Mouse (Mus musculus) thymus, postnatal 36 days (tissue): ENCODE data around the gene Nell2.

ENCODE experiments used
- DNase-seq, 2 experiments: peaks; one replicate each; pipeline ENCODE4 v3.0.0; 2022; ENCODE audit warnings: mixed read lengths in 2 of 2

Nell2 gene

GRCm38 (mm10) chr15:95081654-95082053, 446.7 kb downstream of the Nell2 start:
- no peak for DNase-seq

GRCm38 (mm10) chr15:95075356-95075755, 453.0 kb downstream of the Nell2 start:
- no peak for DNase-seq

DNA sequence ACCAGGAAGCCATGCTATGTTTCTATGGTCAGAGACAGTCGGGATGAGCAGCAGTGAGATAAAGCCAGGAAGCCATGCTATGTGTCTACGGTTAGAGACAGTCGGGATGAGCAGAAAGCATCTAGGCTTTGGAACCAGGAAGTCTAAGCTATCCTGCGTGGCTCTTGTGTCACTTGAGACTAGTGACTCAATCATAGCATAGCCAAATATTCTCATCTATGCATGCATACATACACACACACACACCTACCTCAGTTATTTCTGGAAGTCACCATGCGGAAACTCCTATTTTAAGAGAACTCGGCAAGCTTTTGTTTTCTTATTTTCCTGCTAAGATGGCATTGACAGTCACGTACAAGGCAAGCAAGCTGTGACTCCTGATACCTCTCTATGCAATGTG, 457.5 kb downstream of the Nell2 start:
- DNase-seq: no peak

DNA sequence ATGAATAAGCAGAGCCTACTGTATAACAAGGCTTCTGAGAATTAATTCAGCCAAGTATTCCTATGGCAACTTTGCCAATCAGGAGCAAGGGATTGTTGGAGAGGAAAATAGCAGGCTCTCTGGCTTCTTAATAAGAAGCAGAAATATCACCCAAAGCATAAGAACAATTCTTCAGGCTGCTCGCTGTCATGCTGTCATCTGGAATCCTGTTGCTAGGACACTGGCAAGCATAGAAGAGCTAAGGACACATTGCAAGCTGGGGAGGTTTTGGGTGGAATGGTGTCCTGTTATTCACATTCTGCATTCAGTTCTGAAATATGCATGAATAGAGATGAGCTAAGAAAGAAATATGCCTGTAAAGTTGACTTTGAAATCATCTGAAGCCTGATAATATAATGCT, 459.6 kb downstream of the Nell2 start:
- DNase-seq: no peak

DNA sequence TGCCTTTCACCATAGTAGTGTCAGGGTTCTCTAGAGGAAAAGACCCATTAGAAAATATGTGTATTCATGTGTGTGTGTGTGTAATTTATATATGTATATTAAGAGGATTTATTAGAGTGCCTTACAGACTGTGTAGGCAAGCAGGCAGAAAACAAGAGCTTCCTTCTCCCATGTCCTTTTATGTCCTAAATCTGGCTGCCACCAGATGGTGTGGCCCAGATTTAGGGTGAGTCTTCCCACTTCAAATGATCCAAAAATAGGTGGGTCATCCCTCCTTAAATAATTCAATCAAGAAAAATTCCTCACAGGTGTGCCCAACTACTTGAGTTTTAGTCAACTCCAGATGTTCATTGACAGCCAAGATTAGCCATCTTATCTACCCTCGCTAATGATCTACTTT, 460.3 kb downstream of the Nell2 start:
- no peak for DNase-seq

GRCm38 (mm10) chr15:95055081-95055650, 473.2 kb downstream of the Nell2 start:
- DNase-seq: no peak

GRCm38 (mm10) chr15:95049171-95049729, 479.1 kb downstream of the Nell2 start:
- DNase-seq: no peak

DNA sequence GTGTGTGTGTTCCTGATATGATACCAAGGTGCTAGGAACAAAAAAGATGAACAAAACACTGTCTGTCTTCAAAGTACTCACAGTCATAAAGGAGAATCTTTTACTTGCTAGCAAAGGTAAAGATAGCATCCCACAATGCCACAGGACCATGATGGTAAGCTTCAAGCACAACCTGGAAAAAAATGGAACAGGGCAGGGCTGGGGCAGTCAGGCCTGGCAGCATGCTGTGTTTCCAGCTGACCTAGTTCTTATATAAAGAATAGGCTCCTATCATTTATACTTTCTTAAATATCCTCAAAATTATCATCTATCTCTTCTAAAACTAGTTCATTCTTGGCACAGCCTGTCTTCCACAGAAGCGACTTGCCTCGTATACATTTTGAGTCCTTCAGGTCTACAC, 480.9 kb downstream of the Nell2 start:
- DNase-seq: no peak

DNA sequence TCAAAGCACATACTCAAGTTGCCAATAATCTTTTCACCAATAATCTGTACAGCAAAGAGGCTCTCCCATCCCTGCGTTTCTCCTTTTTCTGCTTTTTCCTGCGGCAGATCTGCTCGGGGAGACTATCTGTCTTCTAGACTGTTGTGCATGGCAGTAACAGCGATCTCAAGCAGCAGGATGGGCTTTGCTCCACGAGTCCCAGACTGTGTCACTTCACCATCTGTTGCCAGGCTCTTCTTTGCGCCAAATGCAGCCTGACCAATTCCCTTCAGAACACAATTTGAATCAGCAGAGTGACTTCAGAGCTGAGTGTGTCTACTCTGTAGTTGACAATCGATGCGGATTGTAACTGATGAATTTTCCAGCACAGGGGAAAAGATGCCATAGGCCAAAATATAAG, 484.3 kb downstream of the Nell2 start:
- DNase-seq: no peak

- DNase-seq: no peak
Observed at GRCm38 (mm10) chr15:95042437-95042836, 485.9 kb downstream of the Nell2 start.

- DNase-seq: no peak
Observed at GRCm38 (mm10) chr15:95029487-95029875, 498.9 kb downstream of the Nell2 start.

DNA sequence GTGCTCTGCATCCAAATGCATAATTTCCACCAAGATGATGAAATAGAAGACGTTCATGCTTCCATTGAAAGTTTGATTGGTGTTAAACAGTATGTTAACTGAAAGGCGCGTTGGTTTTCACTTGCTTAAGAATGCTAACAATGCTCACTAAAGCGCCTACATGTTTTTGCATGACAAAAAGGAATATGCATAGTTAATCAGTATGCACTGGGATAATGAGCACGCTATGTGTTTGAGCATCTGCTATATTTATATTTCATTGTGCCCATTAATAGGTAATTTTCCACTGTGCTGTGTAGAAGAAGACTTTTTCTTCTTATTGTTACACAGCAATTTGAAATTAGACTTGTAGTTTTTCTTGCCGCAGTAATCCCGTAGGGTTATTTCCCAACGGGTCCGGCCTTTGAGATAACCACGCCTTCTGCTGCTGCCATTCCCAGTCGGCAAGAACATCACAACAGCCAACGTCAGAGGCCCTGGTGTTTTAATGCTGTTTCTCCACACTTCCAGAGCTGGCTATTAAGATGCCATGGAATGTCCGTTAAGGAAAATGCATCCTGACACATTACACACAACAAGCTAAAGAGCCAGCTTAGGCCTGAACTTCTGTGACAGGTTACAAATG, 499.4 kb downstream of the Nell2 start:
- no peak for DNase-seq
